Mouse (Mus musculus) spleen, embryonic (tissue): ENCODE results near the gene Lca5l.

Experiments used
- CTCF ChIA-PET: fragments of 350-600 bp; sonication (Branson Sonifier 250); formaldehyde crosslinking; loops from one replicate; lab custom pipeline; 2022; lab: Charles Lee

The Lca5l gene

GRCm38 (mm10) chr16:96126684-96127171 is 65.3 kb downstream of the Lca5l start:
- CTCF ChIA-PET = interaction anchor here (1.0 kb wide), 1 partner anchor 10 kb away, joined by 3 read pairs; no protein-coding TSS in a partner anchor

- CTCF ChIA-PET = interaction anchor here (0.7 kb wide), 1 partner anchor 30 kb away, joined by 3 read pairs; no protein-coding TSS in a partner anchor
Measured at GRCm38 (mm10) chr16:96120022-96120623, 71.9 kb downstream of the Lca5l start.

DNA sequence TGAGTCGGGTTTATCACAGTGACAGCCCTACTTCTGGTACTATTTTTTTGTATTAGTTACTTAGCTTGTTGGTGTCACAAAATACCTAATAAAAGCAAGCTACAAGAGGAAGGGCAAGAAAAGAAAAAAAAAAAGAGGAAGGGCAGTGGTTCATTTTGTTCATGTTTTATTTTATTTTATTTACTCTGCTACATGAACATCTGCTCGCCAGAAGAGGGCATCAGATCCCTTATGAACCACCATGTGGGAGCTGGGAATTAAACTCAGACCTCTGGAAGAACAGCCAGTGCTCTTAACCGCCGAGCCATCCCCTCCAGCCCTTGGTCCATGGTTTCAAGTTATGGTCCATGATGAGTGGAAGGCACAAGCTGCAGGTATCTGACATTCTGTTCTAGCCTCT is 77.3 kb downstream of the Lca5l start:
- CTCF ChIA-PET = interaction anchor here (0.6 to 0.7 kb wide), 2 partner anchors 30 to 360 kb away, joined by 3 read pairs; no protein-coding TSS in a partner anchor

GRCm38 (mm10) chr16:96112769-96113168 is 79.3 kb downstream of the Lca5l start:
- CTCF ChIA-PET = interaction anchor here (0.6 to 1.4 kb wide), 3 partner anchors 11 to 40 kb away, joined by 3 to 6 read pairs (median 5); no protein-coding TSS in a partner anchor

- CTCF ChIA-PET = interaction anchor here (1.2 kb wide), 1 partner anchor 13 kb away, joined by 10 read pairs; no protein-coding TSS in a partner anchor
Measured at GRCm38 (mm10) chr16:96110655-96111345, 81.3 kb downstream of the Lca5l start.

GRCm38 (mm10) chr16:96109673-96110072 is 82.4 kb downstream of the Lca5l start:
- CTCF ChIA-PET = interaction anchor here (1.3 kb wide), 1 partner anchor 23 kb away, joined by 5 read pairs; no protein-coding TSS in a partner anchor
